Mouse (Mus musculus) ovary, postnatal 14 days (tissue): Measurements from ENCODE around the gene Trappc12.
"Not testable (repeated sequence)": the region's sequence is repeated elsewhere in the genome, so short reads cannot be mapped to it uniquely, and the experiment has no call there.

ENCODE experiments used
- DNase-seq: peaks from one replicate; pipeline ENCODE4 v3.0.0; 2022; ENCODE audit warnings: low spot score

The Trappc12 gene

DNA sequence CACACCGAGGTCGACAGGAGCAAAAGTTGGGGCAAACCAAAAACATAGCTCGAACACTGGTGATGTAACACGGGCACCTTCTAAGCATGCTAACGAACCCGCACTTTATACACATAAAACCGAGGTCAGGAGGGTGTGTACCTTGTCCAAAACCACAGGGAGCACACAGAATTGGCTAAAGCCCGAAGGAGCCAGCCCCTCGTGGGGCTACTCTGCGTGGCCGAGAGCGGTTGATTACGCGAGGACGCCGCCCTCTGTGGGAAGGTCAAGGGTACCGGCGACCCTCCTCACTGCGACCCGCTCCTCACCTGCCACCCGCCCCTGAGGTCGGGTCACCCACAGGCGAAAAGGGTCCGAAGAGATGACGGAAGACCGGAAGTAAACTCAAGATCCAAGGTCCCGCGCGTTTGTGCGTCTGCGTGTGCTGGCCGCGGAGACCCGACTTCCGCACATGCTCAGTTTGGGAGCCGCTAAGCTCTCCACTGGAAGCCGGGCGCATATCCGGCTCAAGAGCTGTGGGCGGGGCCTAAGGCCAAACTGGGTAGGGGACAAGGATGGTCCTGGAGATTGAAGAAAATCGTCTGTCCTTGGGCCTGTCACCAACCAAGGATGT lies at the start of gene Trappc12:
Gene Trappc12 (minus strand): TSS at position 452 of the 613 bp plus-strand sequence.
- peak; percentile 65 for DNase-seq

DNA sequence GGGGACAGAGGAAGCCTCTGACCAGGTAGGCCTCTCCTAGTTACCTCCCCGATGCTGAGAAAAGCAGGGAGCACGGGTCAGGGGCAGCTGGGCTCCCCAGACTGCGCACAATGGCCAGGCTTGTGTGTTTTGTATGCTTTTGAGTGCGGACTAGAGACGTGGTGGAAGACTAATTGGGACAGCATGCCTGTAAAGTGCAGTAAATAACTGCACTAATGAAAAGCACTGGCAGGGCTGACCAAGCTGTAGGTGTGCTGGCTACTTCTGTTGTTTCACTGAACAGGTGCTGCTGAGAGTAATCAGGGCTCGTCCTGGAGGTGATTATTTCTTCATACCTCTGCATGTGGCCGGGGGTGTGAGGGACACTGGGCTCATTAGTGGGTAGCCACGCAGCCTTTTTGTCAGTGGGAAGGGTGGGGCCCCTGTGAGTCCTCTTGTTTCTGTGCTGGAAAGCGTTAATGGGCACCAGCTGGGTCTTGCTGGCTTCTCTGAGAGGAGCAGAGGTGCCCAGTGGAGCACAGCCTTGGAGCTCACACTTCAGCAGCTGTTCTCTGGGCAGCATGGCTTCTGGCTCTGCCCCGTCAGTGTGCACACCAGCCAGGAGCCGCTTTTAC lies 49.6 kb upstream of the Trappc12 start:
- no peak for DNase-seq

DNA sequence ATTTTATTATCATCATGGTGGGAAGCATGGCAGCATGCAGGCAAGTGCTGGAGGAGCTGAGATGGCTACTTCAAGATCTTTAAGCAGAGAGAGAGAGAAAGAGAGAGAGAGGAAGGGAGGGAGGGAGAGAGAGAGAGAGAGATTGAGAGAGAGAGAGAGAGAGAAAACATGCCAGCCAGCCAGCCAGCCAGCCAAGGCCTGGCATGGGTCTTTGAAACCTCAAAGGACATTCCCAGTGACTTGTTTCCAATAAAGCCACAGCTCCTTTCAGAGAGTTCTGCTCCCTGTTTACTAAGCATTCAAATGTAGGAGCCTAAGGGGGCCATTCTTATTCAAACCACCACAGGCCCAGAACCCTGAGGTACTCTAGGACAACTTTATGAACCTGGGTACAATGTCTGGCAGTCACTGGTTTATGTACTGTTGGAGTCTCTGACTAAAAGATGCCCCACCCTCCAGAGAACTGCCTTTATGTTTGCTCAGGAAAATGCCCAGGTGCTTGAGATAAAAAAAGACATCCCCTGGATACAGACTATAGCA lies 46.7 kb upstream of the Trappc12 start:
- no peak for DNase-seq

DNA sequence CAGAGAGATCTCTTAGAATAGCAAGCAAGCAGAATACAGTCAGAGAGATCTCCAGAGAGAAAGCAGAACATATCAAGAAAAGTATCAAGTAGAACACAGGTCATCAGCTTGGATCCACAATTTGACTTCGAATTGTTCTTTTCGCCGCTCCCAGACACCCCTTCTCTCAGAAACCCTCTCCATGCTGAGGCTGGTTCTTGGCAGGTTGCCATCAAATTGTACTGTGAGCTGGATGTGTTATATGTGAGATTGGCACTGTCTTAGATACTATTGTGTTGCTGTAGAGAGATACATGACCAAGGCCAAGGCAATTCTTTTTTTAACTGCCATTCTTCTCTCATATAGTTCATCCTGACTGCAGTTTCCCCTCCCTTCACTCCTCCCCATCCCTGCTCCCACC lies 44.8 kb upstream of the Trappc12 start:
- DNase-seq = no peak

DNA sequence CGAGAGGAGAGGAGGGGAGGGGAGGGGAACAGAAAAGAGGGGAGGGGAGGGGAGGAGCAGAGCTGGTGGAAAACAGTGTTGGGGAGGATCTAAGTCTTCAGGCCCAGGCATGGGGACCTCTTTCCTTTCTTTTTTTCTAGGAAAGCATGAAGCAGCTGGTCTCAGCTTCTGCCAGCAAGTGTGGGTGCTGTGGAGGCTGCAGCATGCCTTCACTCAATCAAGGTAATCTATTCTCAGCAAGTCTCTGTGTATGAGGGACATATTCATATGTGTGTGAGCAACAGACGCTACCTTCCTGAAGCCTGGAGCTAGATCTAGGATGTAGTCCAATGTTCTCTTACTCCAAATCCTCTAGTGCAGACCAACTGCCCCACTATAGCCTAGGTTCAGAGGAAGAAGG lies 43.4 kb upstream of the Trappc12 start:
- no peak for DNase-seq

DNA sequence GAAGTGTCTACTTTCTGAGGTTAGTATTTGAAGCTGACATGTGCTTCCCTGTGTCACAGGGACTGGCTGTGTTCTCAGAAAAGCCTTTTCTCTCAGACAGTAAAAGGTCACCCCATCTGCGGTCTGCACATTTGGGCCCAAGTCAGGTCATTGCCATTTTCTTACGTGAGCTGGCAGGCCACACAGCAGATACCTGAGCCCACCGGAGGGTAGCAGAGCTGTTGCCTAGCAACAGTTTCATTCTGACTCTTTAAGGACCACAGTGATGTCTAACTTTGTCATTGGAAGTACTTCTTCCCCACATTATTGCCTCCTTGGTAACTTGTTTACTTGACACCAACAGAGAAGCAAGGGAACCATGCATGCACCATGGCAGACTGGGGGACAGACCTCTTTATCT lies 42.3 kb upstream of the Trappc12 start:
- DNase-seq = no peak

DNA sequence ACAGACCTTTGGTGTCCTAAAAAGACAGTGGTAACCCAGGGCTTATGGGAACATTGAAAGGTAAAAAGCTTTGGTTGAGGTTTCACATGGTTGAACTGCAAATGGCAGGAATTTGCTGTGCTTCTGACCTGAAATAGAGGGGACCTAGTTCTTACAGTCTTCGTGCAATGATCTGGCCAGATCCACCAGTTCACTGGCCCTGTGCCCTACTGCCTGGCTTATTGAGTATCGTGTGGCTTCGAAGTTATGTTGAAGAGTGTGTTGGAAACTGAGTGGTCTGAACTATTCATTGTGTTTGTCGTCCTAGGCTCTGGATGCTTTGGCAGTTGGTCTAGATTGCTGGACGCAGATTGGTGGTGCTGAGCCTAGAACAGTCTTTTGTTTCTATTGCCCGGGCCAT lies 36.0 kb upstream of the Trappc12 start:
- DNase-seq = no peak

DNA sequence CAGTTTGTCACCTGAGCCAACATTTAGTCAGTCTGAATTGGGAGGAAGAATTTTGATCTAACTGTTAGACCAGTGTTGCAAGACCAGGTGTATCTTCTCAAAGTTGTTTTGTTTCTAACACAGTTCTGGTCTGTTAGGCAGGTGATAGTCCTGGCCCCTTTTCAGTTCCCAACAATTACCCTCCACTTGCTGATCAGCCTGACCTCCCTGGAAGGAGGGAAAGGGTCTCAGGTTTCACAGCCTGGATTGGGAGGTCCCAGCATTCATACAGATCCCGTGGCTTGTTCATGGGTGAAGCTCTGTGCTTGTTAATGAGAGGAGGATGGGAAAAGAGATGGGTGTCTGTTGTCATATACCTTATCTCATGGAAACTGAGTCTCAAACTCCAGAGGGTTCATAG lies 35.0 kb upstream of the Trappc12 start:
- DNase-seq = no peak

DNA sequence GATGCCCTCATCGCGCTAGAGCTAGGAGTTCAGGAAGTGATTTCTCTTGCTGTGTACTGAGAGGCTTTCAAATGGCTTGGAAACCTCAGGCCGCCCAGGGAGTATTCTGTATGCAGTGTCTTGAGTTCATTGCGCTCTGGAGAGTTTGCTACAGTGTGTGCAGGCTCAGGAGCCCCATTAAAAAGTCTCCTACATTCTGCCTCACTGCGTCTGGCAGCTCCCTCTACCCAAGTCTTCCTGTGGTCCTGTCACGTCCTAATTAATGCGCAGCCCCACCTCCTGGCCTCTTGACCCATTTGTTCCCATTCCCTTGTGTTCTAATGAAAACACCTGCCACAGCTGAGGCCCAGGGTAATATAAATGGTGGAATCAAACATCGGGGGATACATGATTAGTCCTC lies 34.6 kb upstream of the Trappc12 start:
- no peak for DNase-seq

DNA sequence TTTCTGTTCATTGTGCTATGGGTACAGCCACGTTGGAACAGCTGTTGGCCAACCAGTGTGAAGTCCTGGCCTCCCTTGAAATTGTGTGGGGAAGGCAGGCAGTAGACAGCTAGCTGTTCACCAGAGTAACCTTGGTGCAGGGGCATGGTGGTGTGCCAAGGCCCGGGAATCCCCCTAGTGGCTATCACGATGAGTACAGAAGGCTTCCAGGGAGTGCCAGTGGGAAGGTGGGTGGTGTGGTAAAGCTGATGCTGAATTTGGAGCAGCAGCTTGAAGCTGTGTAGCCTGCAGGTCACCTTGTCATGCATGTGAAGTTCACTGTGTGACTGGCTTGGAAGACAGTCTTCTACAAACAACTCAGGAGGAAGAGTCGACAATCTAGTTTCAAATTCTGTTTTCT lies 34.1 kb upstream of the Trappc12 start:
- no peak for DNase-seq

DNA sequence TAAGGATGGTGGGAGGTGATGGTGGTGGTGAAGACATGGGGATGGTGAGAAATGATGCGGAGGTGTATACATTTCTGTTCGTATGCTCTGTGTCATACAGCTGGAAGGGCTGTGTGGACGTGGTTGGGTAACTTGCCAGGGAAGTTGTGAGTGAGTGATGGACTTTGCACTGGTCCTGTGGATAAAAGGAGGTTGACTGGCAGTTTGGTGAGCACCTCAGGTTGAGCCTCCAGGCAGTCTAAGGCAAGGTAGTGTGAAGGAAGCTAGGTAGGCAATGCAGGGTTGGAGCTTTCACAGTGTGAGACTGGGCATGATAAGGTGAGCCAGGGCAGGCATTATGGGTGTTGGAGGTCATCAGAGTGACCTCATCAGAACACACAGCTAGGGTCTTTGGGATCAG lies 32.4 kb upstream of the Trappc12 start:
- DNase-seq = no peak

DNA sequence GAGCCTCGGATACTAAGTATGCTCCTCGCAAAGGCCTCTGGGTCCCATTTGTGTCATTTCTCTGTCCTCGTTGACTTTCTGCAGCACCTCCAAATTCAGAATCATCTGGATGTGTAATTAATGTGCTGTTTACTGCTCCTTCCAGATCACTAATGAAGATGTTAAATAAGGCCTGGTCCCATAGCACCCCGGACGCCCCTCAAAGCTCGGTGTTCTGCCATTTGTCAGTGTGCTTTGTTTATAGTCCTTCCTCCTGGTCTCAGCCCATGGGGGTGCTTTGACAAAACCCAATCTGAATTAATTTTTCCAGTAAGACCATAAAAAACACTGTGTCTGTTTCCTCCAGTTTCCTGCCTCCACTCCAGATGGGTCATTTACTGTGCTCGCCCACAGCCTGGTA lies 29.9 kb upstream of the Trappc12 start:
- DNase-seq = no peak

DNA sequence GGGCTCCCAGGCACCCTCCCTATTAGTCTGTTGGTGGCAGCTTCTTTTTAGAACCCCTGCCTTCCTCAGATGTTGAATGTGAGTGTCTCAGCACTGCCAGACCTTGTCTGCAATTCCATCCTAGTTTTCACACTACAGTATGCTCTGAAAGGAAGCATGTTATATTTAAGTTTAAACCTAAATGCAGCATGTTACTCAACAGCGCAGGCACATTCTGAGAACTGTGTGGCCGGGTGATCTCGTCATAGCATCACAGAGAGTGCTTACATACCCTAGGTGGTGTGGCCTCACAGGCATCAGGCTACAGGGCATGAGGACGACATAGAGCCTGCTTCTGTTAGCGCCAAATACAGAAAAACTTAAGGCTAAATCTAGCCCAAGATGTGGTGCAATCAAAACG lies 25.4 kb upstream of the Trappc12 start:
- DNase-seq = no peak

DNA sequence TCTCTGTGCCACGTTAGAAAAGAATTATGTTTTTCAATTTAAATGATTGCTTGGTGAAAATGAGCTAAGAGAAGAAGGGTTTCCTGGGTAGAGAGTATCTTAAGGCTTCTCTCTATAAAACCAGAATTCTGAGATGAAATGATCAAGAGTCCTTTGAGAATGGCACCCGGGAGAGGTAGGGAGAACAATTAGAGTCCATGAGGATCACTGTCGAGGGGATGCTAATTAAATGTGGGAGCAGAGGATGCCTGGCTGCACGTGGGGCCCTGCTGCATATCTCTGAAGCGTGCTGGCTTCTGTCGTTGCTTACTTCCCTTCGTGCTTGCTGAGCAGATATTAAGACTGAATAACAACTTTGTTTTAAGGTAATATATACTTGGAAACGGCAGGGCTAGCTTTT lies 24.8 kb upstream of the Trappc12 start:
- no peak for DNase-seq

DNA sequence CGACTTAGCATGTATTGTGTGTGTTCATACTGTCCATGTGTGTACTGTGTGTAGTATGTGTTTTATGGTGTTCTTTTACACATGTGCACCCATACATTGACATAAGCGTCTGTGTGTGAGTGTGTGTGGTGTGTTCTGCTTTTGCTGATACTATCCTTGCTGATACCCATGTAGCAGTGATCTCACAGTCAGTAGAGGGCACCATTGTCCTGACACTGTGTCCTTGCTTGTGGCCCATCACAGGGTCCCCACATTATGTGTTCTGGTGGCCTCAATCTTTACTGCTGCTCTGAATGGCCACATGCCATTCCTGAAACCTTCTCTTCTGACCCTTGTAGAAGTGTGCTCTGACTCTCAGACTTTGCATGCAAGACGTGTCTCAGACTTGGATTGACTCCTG lies 23.5 kb upstream of the Trappc12 start:
- DNase-seq = no peak

DNA sequence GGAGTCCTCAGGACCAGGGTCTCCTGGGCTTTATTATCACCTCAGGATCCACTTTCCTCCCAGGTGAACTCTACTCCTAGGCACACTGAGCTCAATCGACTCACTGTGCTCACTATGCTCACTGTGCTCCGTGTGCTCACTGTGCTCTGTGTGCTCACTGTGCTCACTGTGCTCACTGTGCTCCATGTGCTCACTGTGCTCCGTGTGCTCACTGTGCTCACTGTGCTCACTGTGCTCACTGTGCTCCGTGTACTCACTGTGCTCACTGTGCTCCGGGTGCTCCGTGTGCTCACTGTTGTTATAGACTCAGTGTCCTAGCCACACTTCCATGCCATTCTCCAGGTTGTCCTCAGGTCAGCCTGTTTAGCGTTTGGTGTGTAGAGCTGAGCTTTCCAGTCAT lies 19.7 kb upstream of the Trappc12 start:
- no peak for DNase-seq

DNA sequence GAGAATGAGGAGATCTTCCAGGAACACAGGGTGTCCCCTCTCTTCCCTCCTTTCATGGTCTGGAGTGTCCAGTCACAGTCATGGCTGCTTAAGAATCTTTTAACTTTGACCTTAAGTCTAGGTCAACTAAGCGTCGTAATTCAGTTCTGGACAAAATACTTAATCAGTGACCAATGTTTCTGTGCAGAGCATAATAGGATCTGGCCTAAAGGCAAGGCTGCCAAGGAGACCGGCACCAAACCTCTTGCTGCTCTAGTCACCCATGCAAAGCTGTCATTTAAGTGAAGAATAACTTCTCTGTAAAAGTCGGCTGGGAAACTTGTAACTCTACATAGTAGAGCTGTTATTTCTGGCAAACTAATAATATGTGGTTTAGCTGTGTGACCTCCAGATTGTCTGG lies 5.7 kb upstream of the Trappc12 start:
- DNase-seq = no peak

DNA sequence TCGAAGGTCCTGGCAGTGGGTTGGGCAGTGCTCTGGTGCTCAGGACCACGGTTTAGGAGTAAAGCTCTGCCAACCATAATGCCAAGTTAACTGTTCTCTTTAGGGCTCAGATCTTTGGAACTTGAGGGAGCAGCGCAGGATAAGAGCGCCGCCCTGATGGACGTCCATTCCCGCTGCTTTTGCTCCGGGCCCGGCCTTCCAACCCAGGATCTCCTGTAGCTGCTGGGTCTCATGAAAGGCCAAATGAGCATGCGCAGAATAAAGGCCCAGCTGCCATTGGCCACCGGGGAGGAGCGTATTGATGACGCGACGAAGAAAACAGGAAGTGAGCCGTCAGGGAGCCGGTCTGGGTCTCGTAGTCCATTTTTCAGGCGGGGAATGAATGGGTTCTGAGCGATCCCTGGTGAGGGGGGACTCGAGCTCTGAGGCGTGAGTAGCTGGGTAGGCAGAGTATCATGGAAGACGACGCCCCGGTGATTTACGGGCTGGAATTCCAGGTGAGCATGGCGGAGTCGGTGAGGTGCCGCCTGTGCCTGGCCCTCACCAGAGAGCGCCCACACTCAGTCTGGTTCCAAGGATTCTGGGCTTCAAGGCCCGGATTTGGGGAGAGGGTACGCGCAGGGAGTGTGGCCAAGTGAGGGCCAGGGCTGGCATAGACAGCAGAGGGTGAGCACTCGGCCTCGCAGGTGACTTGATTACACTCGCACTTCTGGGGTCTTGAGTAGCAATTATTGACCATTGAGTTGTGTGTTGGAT lies 1.4 kb upstream of the Trappc12 start, which contains the start of gene Eipr1:
Gene Eipr1 (plus strand): TSS at position 296 of the 756 bp plus-strand sequence.
- peak; percentile 71 for DNase-seq

DNA sequence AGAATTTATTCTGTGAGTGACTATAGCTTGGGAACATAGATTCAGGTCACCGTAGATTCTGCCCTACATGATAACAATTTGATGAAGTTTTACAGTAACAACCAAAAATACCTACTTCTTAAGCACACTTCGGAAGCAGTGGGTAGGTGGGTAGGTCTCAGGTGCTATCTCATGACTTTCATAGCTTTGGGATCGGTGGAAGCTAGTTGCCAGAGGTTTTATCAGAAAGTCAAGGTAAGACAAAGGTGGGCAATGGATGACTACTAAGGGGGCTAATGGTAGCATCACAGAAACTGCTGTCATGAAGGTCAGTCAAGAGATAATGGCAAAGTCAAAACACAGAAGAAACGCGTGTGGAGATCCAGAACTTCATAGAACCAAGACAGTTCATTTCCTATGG lies 604 bp upstream of the Trappc12 start:
- no peak for DNase-seq

DNA sequence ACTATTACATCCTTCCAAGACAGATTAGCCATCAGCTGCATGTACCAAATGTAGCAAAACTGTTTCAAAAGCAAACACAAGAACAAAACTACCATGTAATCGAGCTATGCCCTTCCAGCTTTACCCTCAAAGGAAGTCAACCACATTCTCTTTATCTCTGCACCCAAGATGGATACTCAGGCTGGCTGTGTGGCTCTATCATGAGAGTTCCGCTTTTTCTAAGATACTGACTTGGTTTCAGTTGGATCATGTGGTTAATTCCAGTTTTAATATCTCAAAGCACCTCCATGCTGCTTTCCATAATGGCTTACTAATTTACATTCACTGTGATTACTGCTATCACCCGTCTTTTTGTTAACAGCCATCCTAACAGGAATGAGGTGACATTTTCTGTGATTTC lies 6.9 kb downstream of the Trappc12 start:
- DNase-seq = no peak

DNA sequence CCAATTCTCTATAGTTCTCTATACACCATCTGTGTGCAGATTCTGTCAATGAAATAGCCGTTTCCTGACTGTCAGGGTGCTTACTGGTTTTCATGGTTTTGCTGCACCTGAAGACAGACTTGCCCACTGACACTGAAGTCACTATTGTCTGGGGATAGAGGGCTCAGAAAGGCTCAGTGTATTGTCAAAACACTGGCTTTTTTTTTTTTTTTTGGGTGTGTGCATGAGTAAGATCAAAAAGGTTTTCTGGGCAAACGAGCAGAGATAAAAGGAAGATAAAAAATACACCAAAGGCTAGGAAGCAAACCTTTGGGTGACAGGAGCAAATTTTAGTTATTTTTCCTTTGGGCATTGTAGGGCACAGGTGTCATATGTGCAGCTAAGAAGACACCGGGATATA lies 15.0 kb downstream of the Trappc12 start:
- DNase-seq = no peak

DNA sequence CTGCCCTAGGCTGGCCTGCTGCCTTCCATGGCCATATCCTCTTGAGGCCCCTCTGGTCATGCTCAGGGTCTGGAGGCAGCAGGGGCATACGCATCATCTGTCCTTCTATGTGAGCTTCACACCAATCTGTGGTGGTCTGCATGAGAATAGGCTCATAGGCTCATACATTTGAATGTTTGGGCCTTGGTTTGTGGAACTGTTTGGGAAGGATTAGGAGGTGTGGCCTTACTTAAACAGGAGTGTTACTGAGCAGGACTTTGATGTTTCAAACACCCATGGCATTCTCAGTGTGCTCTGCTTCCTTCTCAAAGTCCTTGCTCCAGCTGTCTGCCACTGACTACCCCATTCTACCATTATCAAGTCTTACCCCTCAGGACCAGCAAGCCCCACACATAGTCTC lies 16.0 kb downstream of the Trappc12 start:
- no peak for DNase-seq

DNA sequence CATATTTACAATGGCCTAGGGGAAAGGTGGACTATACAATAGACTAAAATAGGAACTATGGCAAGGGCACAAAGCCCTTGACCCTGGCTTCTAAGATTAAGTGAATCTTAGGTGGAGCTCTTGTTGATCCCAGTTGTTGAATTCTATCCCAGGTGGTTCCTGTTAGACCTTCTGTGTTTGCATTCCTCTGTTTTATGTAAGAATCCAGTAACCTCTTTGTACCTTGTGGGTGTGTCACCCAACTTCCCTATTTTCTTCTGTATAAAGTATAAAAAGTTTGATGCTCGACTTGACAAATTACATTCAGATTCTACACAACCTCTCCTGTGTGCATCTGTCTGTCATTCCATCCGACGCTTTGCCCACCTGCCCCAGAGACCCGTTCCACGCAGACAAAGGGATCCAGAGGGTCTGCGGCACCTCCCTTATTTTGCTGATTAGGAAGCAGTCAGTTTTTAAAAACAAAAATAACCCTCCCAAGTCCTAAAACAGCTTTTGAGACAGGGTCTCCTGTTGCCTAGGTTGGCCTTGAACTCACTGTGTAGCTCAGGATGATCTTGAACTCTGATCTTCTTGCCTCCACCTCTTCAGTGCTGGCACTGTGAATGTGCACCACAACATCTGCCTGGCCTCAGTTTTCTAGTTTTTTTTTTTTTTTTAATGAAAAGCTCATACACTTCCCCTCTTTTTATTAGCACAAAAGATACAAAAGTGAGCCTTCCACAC lies 16.6 kb downstream of the Trappc12 start:
- DNase-seq = not testable (repeated sequence)
